Mouse (Mus musculus) lung, postnatal 0 days (tissue): ENCODE results near the gene Mllt6. TPM values are rescaled to one million over a fixed set of nuclear protein-coding genes. Genes with fewer than 3 reads are reported as not detected.
"Not testable (repeated sequence)": the region's sequence is repeated elsewhere in the genome, so short reads cannot be mapped to it uniquely, and the experiment has no call there.

Source experiments
- ATAC-seq: fragments of 200-750 bp; cut with Nextera tagmentation; 2 replicates; pipeline ENCODE4 v1.8.0; 2017; ENCODE audit warnings: moderate library complexity
- DNase-seq: peaks from one replicate; pipeline ENCODE4 v3.0.0-alpha.2; 2016; ENCODE audit warnings: low spot score
- H3K27ac ChIP-seq: fragments of 300-500 bp; sonication (generic); 2 replicates; pipeline ENCODE4 v1.5.1; 2014; ENCODE audit warnings: antibody characterized with exemption, mild to moderate bottlenecking, low read length, mixed read lengths
- H3K27me3 ChIP-seq: fragments of 300-500 bp; sonication (generic); replicated peaks from 2 replicates; pipeline ENCODE4 v1.6.1; 2014; ENCODE audit warnings: low read length, mixed read lengths; ENCODE audit not compliant: insufficient read depth
- H3K36me3 ChIP-seq: fragments of 300-500 bp; sonication (generic); 2 replicates; pipeline ENCODE4 v1.6.1; 2014; ENCODE audit warnings: low read length, mixed read lengths; ENCODE audit not compliant: insufficient read depth
- H3K4me1 ChIP-seq: fragments of 300-500 bp; sonication (generic); 2 replicates; pipeline ENCODE4 v1.6.1; 2014; ENCODE audit warnings: antibody characterized with exemption, low read depth, low read length, mixed read lengths; ENCODE audit not compliant: insufficient read depth
- H3K4me2 ChIP-seq: fragments of 300-500 bp; sonication (generic); replicated peaks from 2 replicates; pipeline ENCODE4 v1.6.1; 2014; ENCODE audit warnings: low read depth, mild to moderate bottlenecking, low read length, moderate library complexity, mixed read lengths
- H3K4me3 ChIP-seq: fragments of 300-500 bp; sonication (generic); 2 replicates; pipeline ENCODE4 v1.5.1; 2014; ENCODE audit warnings: low read depth, low read length
- H3K9ac ChIP-seq: fragments of 300-500 bp; sonication (generic); replicated peaks from 2 replicates; pipeline ENCODE4 v1.6.1; 2014; ENCODE audit warnings: low read depth, mild to moderate bottlenecking
- H3K9me3 ChIP-seq: fragments of 300-500 bp; sonication (generic); 2 replicates; pipeline ENCODE4 v1.6.1; 2016; ENCODE audit warnings: low read length, mixed read lengths
- CTCF ChIP-seq: IDR thresholded peaks from 2 replicates; pipeline ENCODE4 v1.5.1; 2016; ENCODE audit warnings: antibody characterized with exemption, mild to moderate bottlenecking
- EP300 ChIP-seq: IDR thresholded peaks from 2 replicates; pipeline ENCODE4 v1.6.1; 2016; ENCODE audit warnings: antibody characterized with exemption, mild to moderate bottlenecking, control low read depth
- WGBS: fragments of 180-500 bp; shearing (Covaris S2); extraction: QIAGEN DNeasy Blood & Tissue Kit; methylation state at CpG from one replicate; pipeline ENCODE4 v1.1.7; 2014; 5-methylcytosine and 5-hydroxymethylcytosine counted together
- polyA plus RNA-seq: library from polyadenylated mRNA; unstranded; fragments of >200 nt; fragmentation: Nextera tagmentation; extraction: Ambion mirVana; gene quantifications from 2 replicates; pipeline ENCODE4 v1.2.1, GENCODE M21; 2015

The Mllt6 gene
- polyA plus RNA-seq, 1 experiment from 2014 or later = 3.0 TPM

DNA sequence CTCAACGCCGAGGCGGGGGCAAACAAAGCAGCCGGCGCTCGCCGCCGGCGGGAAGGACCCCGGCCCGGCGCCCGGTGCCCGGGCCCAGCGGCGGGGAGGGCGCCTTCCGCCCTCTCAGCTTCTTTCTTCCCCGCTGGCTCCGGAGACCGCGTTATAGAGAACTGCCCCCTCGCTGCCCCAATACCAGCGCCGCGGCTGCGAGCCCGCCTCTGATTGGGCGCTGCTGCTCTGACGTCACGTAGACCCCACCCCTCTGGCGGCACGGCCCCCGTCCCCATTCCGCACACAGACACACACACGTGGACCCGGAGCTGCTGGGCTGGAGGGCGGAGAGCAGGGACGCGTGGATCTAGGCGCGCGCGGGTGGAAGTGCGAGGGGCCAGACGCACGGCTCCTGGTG, 33.6 kb upstream of the Mllt6 start, which contains the start of gene Epop:
TSS of gene Epop (minus strand) at position 127 of the 400 bp plus-strand sequence.
- Histone ChIP-seq H3K4me1 (peaks cover 7% of the 10 kb centered on the region), H3K4me2 (peak within 1 kb of the TSS; percentile 92), H3K27me3 (peaks cover 55% of the 10 kb centered on the region; the same call in 1 of the 2 replicates), H3K9me3 (no peaks in the 10 kb centered on the region), H3K9ac (peak within 1 kb of the TSS; percentile 36; the same call in 1 of the 2 replicates), H3K4me3 (peak within 1 kb of the TSS; percentile 57), H3K36me3 (no peaks in the 10 kb centered on the region), H3K27ac (no peak within 1 kb of the TSS)
- TF ChIP-seq EP300 = no peak
- 0 out of 2 replicates have a peak, but pooled peaks have one; percentile 5 for TF ChIP-seq CTCF
- DNase-seq = peak; percentile 90
- ATAC-seq = peak; percentile 92
- WGBS = 0% methylated on average over 21 of the region's 47 CpGs

DNA sequence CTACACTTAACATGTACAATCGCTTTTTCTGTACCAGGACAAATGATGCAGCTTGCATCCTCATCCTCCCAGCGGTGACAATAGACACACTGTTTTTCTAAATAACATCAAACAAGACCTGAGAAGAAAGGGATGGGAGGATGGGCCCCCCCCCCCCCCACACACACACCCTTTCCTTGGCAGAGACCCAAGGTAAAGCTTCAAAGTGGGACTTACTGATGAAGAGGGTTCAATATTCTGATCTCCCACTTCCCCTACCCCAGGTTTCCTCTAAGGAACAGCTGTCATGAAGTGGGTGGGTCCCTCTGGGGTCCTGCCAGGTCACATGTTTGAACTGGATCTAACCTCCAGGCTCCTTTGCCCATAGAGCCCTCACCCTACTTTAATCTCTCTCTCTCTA, 32.2 kb upstream of the Mllt6 start:
- H3K27me3 ChIP-seq = peaks cover 46% of the 10 kb centered on the region; the same call in 1 of the 2 replicates
- H3K9me3 ChIP-seq = no peaks in the 10 kb centered on the region
- no peaks in the 10 kb centered on the region for H3K36me3 ChIP-seq
- 47% methylated on average over 2 of the region's 2 CpGs for WGBS
- H3K4me3 ChIP-seq = no peak overlapping the region
- peaks cover 7% of the 10 kb centered on the region for H3K4me1 ChIP-seq
- TF ChIP-seq EP300 (no peak), CTCF (no peak)
- no peak overlapping the region for H3K27ac ChIP-seq
- ATAC-seq = no peak
- H3K9ac ChIP-seq = no peak overlapping the region
- no peak overlapping the region for H3K4me2 ChIP-seq
- no peak for DNase-seq

- H3K4me3 ChIP-seq = no peak overlapping the region
- 19% methylated on average over 5 of the region's 5 CpGs for WGBS
- DNase-seq (no peak), ATAC-seq (no peak)
- no peaks in the 10 kb centered on the region for H3K36me3 ChIP-seq
- H3K9ac ChIP-seq = no peak overlapping the region
- no peak overlapping the region for H3K27ac ChIP-seq
- peaks cover 7% of the 10 kb centered on the region for H3K4me1 ChIP-seq
- no peak for TF ChIP-seq EP300
- TF ChIP-seq CTCF = no peak
- no peak overlapping the region for H3K4me2 ChIP-seq
- H3K9me3 ChIP-seq = no peaks in the 10 kb centered on the region
- H3K27me3 ChIP-seq = peaks cover 46% of the 10 kb centered on the region; the same call in 1 of the 2 replicates
Observed at GRCm38 (mm10) chr11:97631500-97631899, 31.7 kb upstream of the Mllt6 start.

GRCm38 (mm10) chr11:97631938-97632337, 31.3 kb upstream of the Mllt6 start:
- H3K27me3 ChIP-seq = peaks cover 43% of the 10 kb centered on the region; the same call in 1 of the 2 replicates
- DNase-seq = peak; percentile 80
- no peak overlapping the region for H3K9ac ChIP-seq
- TF ChIP-seq CTCF = peak; percentile 99
- no peak for TF ChIP-seq EP300
- no peak overlapping the region for H3K4me2 ChIP-seq
- H3K9me3 ChIP-seq = no peaks in the 10 kb centered on the region
- WGBS = 7% methylated on average over 11 of the region's 12 CpGs
- H3K27ac ChIP-seq = no peak overlapping the region
- H3K4me3 ChIP-seq = no peak overlapping the region
- peak; percentile 52 for ATAC-seq
- H3K36me3 ChIP-seq = no peaks in the 10 kb centered on the region
- peaks cover 7% of the 10 kb centered on the region for H3K4me1 ChIP-seq

- not testable (repeated sequence) for H3K27ac ChIP-seq, ATAC-seq
- 82% methylated on average over 4 of the region's 4 CpGs for WGBS
Observed at GRCm38 (mm10) chr11:97632440-97632839, 30.8 kb upstream of the Mllt6 start.

DNA sequence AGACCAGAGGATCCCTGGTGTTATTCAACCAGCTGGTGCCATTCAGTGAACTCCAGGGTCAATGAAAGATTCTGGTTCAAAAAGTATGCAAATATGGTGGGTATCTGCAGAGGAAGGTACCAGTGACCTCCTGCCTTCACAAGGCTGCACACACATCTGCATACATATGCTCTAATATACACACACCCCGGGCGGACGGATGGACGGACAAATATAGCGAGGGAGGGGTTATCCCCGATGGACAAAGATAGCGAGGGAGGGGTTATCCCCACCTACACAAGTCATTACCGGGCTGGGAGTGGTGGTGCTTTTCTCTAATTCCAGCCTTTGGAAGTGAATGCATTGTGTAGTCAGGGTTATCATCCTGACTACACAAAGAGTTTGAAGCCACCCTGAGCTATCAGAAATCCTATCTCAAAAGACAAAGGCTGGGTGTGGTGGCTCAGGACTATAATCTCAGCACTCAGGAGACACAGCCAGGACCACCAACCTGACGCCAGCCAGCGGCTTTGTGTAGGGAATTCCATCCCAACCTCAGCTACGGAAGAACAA, 27.7 kb upstream of the Mllt6 start:
- peaks cover 12% of the 10 kb centered on the region; the same call in 1 of the 2 replicates for H3K27me3 ChIP-seq
- WGBS = 52% methylated on average over 11 of the region's 11 CpGs
- H3K9ac ChIP-seq = no peak overlapping the region
- no peaks in the 10 kb centered on the region for H3K36me3 ChIP-seq
- H3K9me3 ChIP-seq = no peaks in the 10 kb centered on the region
- H3K4me3 ChIP-seq = no peak overlapping the region
- H3K4me1 ChIP-seq = no peaks in the 10 kb centered on the region
- H3K4me2 ChIP-seq = no peak overlapping the region
- TF ChIP-seq EP300 (no peak), CTCF (no peak)
- no peak for ATAC-seq
- no peak overlapping the region for H3K27ac ChIP-seq
- DNase-seq = no peak

More at GRCm38 (mm10) chr11:97632440-97632839, 30.8 kb upstream of the Mllt6 start:
- H3K4me1 ChIP-seq, H3K4me2 ChIP-seq, H3K4me3 ChIP-seq, H3K36me3 ChIP-seq, DNase-seq, H3K9me3 ChIP-seq, H3K9ac ChIP-seq: not testable (repeated sequence)
- peaks cover 38% of the 10 kb centered on the region; the same call in 1 of the 2 replicates for H3K27me3 ChIP-seq
